ENCODE assay signal across 9 mouse cellular contexts in the genomic region with DNA sequence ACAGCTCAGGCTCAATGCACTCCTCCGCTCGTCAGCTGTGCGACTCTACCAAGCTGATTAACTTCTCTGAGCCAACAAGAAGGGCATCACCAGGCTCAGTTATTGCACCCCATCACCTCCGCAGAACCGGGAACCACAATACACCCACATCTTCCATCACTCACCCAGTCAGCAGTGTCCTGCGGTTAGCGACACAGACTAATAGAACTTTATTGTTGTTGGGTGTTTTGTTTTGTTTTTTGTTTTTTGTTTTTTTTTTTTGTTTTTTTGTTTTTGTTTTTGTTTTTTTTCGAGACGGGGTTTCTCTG. TPM values are rescaled to one million over a fixed set of nuclear protein-coding genes. Genes with fewer than 3 reads are reported as not detected.
A peak's percentile ranks its signal among the peaks of the same experiment; 100 is the strongest.
DNase-seq lines count a peak whose midpoint lies in the region; ATAC-seq and TF ChIP-seq lines count a peak whose summit lies in the region.
"Had no signal": no experiment of that assay in that cellular context is flagged by ENCODE, and none has a peak within 500 bp of the region (broad histone marks: within the 10 kb centered on the region; RNA-seq: fewer than 3 reads in every experiment).

Creg2 (minus strand) TSS at position 234 of the 308 bp plus-strand sequence.

- intact Hi-C loops in heart, postnatal 10 days (cut with DNase I): no loop called here

- H3K4me1 ChIP-seq in heart, embryonic 12.5 days (replicated peaks): peaks cover 12% of the 10 kb centered on the region
- H3K4me1 ChIP-seq in E14TG2a.4 (replicated peaks; ENCODE audit: low read depth, low read length): peaks cover 27% of the 10 kb centered on the region
- peaks cover 15% of the 10 kb centered on the region for H3K4me1 ChIP-seq in hindbrain, embryonic 10.5 days (replicated peaks)
- peaks cover 19% of the 10 kb centered on the region for H3K4me1 ChIP-seq in limb, embryonic 13.5 days
- peaks cover 2% of the 10 kb centered on the region; the same call in 1 of the 2 replicates for H3K4me1 ChIP-seq in stomach, postnatal 0 days (replicated peaks; ENCODE audit: control insufficient read depth, insufficient read depth)

- WGBS in heart, embryonic 12.5 days: 37% methylated on average over 9 of the region's 9 CpGs
- 40% methylated on average over 9 of the region's 9 CpGs for WGBS in hindbrain, embryonic 10.5 days
- 44% methylated on average over 9 of the region's 9 CpGs for WGBS in limb, embryonic 13.5 days
- WGBS in stomach, postnatal 0 days: 45% methylated on average over 9 of the region's 9 CpGs

- peak within 1 kb of the TSS; percentile 64 for H3K9ac ChIP-seq in heart, embryonic 12.5 days
- peak within 1 kb of the TSS; percentile 63 for H3K9ac ChIP-seq in limb, embryonic 13.5 days
- H3K9ac ChIP-seq in stomach, postnatal 0 days (ENCODE audit: low read length): peak within 1 kb of the TSS; percentile 35; the same call in 1 of the 2 replicates

- H3K4me3 ChIP-seq in heart, embryonic 12.5 days: peak within 1 kb of the TSS; percentile 58
- peak within 1 kb of the TSS; percentile 79 for H3K4me3 ChIP-seq in E14TG2a.4 (replicated peaks; ENCODE audit: low read length)
- peak within 1 kb of the TSS; percentile 71 for H3K4me3 ChIP-seq in hindbrain, embryonic 10.5 days
- H3K4me3 ChIP-seq in limb, embryonic 13.5 days: peak within 1 kb of the TSS; percentile 58
- peak within 1 kb of the TSS; percentile 40 for H3K4me3 ChIP-seq in stomach, postnatal 0 days (ENCODE audit: low read depth, low read length)

- no peak within 1 kb of the TSS for H3K27ac ChIP-seq in heart, embryonic 12.5 days (ENCODE audit: poor library complexity, severe bottlenecking)
- H3K27ac ChIP-seq in hindbrain, embryonic 10.5 days: peak within 1 kb of the TSS; percentile 78; the same call in 1 of the 2 replicates
- H3K27ac ChIP-seq in limb, embryonic 13.5 days: no peak within 1 kb of the TSS
- no peak within 1 kb of the TSS for H3K27ac ChIP-seq in stomach, postnatal 0 days (replicated peaks)

- no peak for DNase-seq in heart, postnatal 10 days
- no peak for DNase-seq in hindbrain, embryonic 10.5 days (ENCODE audit: low spot score)
- DNase-seq in stomach, postnatal 0 days (ENCODE audit: low spot score): no peak
- DNase-seq in urinary bladder, postnatal 4 days (ENCODE audit: low spot score in 2 of 2): no peak

- peak within 1 kb of the TSS; percentile 99 for H3K4me2 ChIP-seq in heart, embryonic 12.5 days
- H3K4me2 ChIP-seq in limb, embryonic 13.5 days (replicated peaks): peak within 1 kb of the TSS; percentile 100
- peak within 1 kb of the TSS; percentile 96 for H3K4me2 ChIP-seq in stomach, postnatal 0 days (replicated peaks; ENCODE audit: low read depth)

- no peak for ATAC-seq in heart, embryonic 12.5 days (ENCODE audit: insufficient number of reproducible peaks, low FRiP score)
- no peak; the same call in 1 of the 2 replicates for ATAC-seq in limb, embryonic 13.5 days (ENCODE audit: low FRiP score, low read depth)
- no peak for ATAC-seq in stomach, postnatal 0 days (ENCODE audit: low FRiP score, low TSS enrichment)
- no peak for ATAC-seq in megakaryocyte-erythroid progenitor cell, adult 5-6 weeks (replicated peaks; ENCODE audit: low FRiP score, low TSS enrichment, poor library complexity, severe bottlenecking)

- no peak for TF ChIP-seq CTCF in E14TG2a.4 (conservative IDR thresholded peaks at IDR 0.05; ENCODE audit: low read length)
- TF ChIP-seq CTCF in stomach, postnatal 0 days (IDR thresholded peaks at IDR 0.05; ENCODE audit: low read depth): no peak

- H3K9me3 ChIP-seq in heart, embryonic 12.5 days (replicated peaks): no peaks in the 10 kb centered on the region
- H3K9me3 ChIP-seq in E14TG2a.4 (ENCODE audit: low read length): no peaks in the 10 kb centered on the region
- H3K9me3 ChIP-seq in hindbrain, embryonic 10.5 days: no peaks in the 10 kb centered on the region
- no peaks in the 10 kb centered on the region for H3K9me3 ChIP-seq in limb, embryonic 13.5 days
- H3K9me3 ChIP-seq in stomach, postnatal 0 days (ENCODE audit: control insufficient read depth, low read length): no peaks in the 10 kb centered on the region
- H3K9me3 ChIP-seq: G1E had no signal

- H3K27me3 ChIP-seq in heart, embryonic 12.5 days (replicated peaks): peaks cover 53% of the 10 kb centered on the region
- H3K27me3 ChIP-seq in E14TG2a.4 (ENCODE audit: insufficient read depth, low read length): peaks cover 45% of the 10 kb centered on the region
- H3K27me3 ChIP-seq in hindbrain, embryonic 10.5 days (ENCODE audit: insufficient read depth, poor library complexity, severe bottlenecking): peaks cover 51% of the 10 kb centered on the region
- H3K27me3 ChIP-seq in limb, embryonic 13.5 days: peaks cover 61% of the 10 kb centered on the region
- H3K27me3 ChIP-seq in stomach, postnatal 0 days (ENCODE audit: control insufficient read depth, insufficient read depth, low read length): peaks cover 3% of the 10 kb centered on the region; the same call in 1 of the 2 replicates

- H3K36me3 ChIP-seq in heart, embryonic 12.5 days: no peaks in the 10 kb centered on the region
- H3K36me3 ChIP-seq in E14TG2a.4 (ENCODE audit: insufficient read depth, low read length): no peaks in the 10 kb centered on the region
- H3K36me3 ChIP-seq in hindbrain, embryonic 10.5 days: no peaks in the 10 kb centered on the region
- H3K36me3 ChIP-seq in limb, embryonic 13.5 days: no peaks in the 10 kb centered on the region
- no peaks in the 10 kb centered on the region for H3K36me3 ChIP-seq in stomach, postnatal 0 days (ENCODE audit: control insufficient read depth, insufficient read depth, low read length)
- H3K36me3 ChIP-seq: G1E had no signal

- TF ChIP-seq EP300 in stomach, postnatal 0 days (optimal IDR thresholded peaks at IDR 0.05): no peak

RNA-seq across cellular contexts. Expression of gene Creg2, which starts in this region (rescaled TPM):
- polyA plus RNA-seq in heart, embryonic 12.5 days (2016; fragmentation: Nextera tagmentation; extraction: Ambion mirVana): 0.05 TPM in 2 replicates
- not detected for total RNA-seq in heart, postnatal 10 days (2021)
- polyA plus RNA-seq in hindbrain, embryonic 10.5 days (2016; fragmentation: Nextera tagmentation; extraction: Ambion mirVana): 0.35 and 0.78 TPM in 2 replicates
- 0.13 and 0.15 TPM in 2 replicates for polyA plus RNA-seq in limb, embryonic 13.5 days (2015; fragmentation: Nextera tagmentation; extraction: Ambion mirVana)
- polyA plus RNA-seq in stomach, postnatal 0 days (2015; fragmentation: Nextera tagmentation; extraction: Ambion mirVana): 0.22 and 0.30 TPM in 2 replicates
- not detected in 2 replicates for total RNA-seq in megakaryocyte-erythroid progenitor cell, adult 5-6 weeks (2014; fragmentation: Nextera tagmentation)
- total RNA-seq in megakaryocyte-erythroid progenitor cell, adult 5-6 weeks (2017): not detected in 2 replicates
- polyA plus RNA-seq: G1E had no signal
